Mouse (Mus musculus): ENCODE results near the gene Klhdc8b. TPM values are rescaled to one million over a fixed set of nuclear protein-coding genes. Genes with fewer than 3 reads are reported as not detected.

The Klhdc8b gene
- total RNA-seq, 2 experiments from 2014 or later, result 15.0 to 15.2 TPM

GRCm38 (mm10) chr9:108403081-108403480 lies 58.3 kb downstream of the Klhdc8b start:
- intact Hi-C loops (cut with DNase I), result no loop called here
- no peak for DNase-seq

GRCm38 (mm10) chr9:108401186-108401960 lies 60.0 kb downstream of the Klhdc8b start:
- intact Hi-C loops (cut with DNase I), result no loop called here
- peak; percentile 5 to 39 for DNase-seq

- intact Hi-C loops (cut with DNase I), result no loop called here
- no peak for DNase-seq
Observed at GRCm38 (mm10) chr9:108398324-108398723, 63.1 kb downstream of the Klhdc8b start.

Other genes with a start within 250 kb of the Klhdc8b start
- gene Dag1, start 197.6 kb downstream of the Klhdc8b start, total RNA-seq (2021), result 100 to 1,000 TPM; 362 to 379 TPM
- gene Nicn1, start 171.2 kb downstream of the Klhdc8b start, total RNA-seq (2021), result 10 to 100 TPM; 18.4 to 19.8 TPM
- 1 to 10 TPM; 5.4 to 7.0 TPM for gene Amt, start 164.7 kb downstream of the Klhdc8b start, total RNA-seq (2021)
- gene Rhoa, start 155.5 kb downstream of the Klhdc8b start, total RNA-seq (2021), result 100 to 1,000 TPM; 250 to 262 TPM
- gene Tcta, start 155.4 kb downstream of the Klhdc8b start, total RNA-seq (2021), result 10 to 100 TPM; 25.4 to 25.5 TPM
- gene Gpx1, start 122.7 kb downstream of the Klhdc8b start, total RNA-seq (2021), result 100 to 1,000 TPM; 156 to 161 TPM
- 10 to 100 TPM; 76.5 to 83.6 TPM for gene Usp4, start 113.7 kb downstream of the Klhdc8b start, total RNA-seq (2021)
- gene 1700102P08Rik, start 68.8 kb downstream of the Klhdc8b start, total RNA-seq (2021), result under 1 TPM; 0.67 to 0.90 TPM
- not detected for gene Ccdc36, start 33.1 kb downstream of the Klhdc8b start, total RNA-seq (2021)
- not detected for gene BC048562, start 25.1 kb downstream of the Klhdc8b start, total RNA-seq (2021)
- 10 to 100 TPM; 23.6 to 29.4 TPM for gene Ccdc71, start 1.1 kb downstream of the Klhdc8b start, total RNA-seq (2021)
- 100 to 1,000 TPM; 355 to 379 TPM for gene Lamb2, start 18.2 kb upstream of the Klhdc8b start, total RNA-seq (2021)
- gene Usp19, start 29.0 kb upstream of the Klhdc8b start, total RNA-seq (2021), result 100 to 1,000 TPM; 101 to 108 TPM
- 10 to 100 TPM; 75.9 to 81.0 TPM for gene Qars, start 46.1 kb upstream of the Klhdc8b start, total RNA-seq (2021)
- 10 to 100 TPM; 68.4 to 70.1 TPM for gene Qrich1, start 55.2 kb upstream of the Klhdc8b start, total RNA-seq (2021)
- gene Impdh2, start 98.7 kb upstream of the Klhdc8b start, total RNA-seq (2021), result 10 to 100 TPM; 47.0 to 54.5 TPM
- gene Ndufaf3, start 105.9 kb upstream of the Klhdc8b start, total RNA-seq (2021), result 10 to 100 TPM; 53.1 to 59.8 TPM
- gene Dalrd3, start 108.3 kb upstream of the Klhdc8b start, total RNA-seq (2021), result 10 to 100 TPM; 18.7 to 21.4 TPM
- 10 to 100 TPM; 21.2 to 23.9 TPM for gene Wdr6, start 117.2 kb upstream of the Klhdc8b start, total RNA-seq (2021)
- 10 to 100 TPM; 14.3 to 16.6 TPM for gene P4htm, start 136.1 kb upstream of the Klhdc8b start, total RNA-seq (2021)
- 10 to 100 TPM; 47.7 to 48.0 TPM for gene Arih2, start 187.8 kb upstream of the Klhdc8b start, total RNA-seq (2021)
- 100 to 1,000 TPM; 222 to 228 TPM for gene Slc25a20, start 200.5 kb upstream of the Klhdc8b start, total RNA-seq (2021)
- 10 to 100 TPM; 74.3 to 75.9 TPM for gene Prkar2a, start 227.7 kb upstream of the Klhdc8b start, total RNA-seq (2021)

Measured in heart, postnatal 14 days (tissue).